Mouse (Mus musculus) neural tube, embryonic 11.5 days (tissue): ENCODE results near the gene Gm20696. TPM values are rescaled to one million over a fixed set of nuclear protein-coding genes. Genes with fewer than 3 reads are reported as not detected.

Experiments used
- ATAC-seq: fragments of 200-750 bp; cut with Nextera tagmentation; 2 replicates; pipeline ENCODE4 v1.8.0; 2017; ENCODE audit warnings: moderate number of reproducible peaks, mild to moderate bottlenecking, moderate TSS enrichment, moderate library complexity; ENCODE audit not compliant: insufficient read depth, low FRiP score, low TSS enrichment
- DNase-seq: peaks from one replicate; pipeline ENCODE4 v3.0.0-alpha.2; 2015; ENCODE audit warnings: low spot score
- H3K27ac ChIP-seq: fragments of 300-500 bp; sonication (generic); 2 replicates; pipeline ENCODE4 v1.5.1; 2014; ENCODE audit warnings: low read depth, mild to moderate bottlenecking, low read length
- H3K27me3 ChIP-seq: fragments of 300-500 bp; sonication (generic); 2 replicates; pipeline ENCODE4 v1.6.1; 2014; ENCODE audit warnings: mild to moderate bottlenecking, low read length, mixed read lengths; ENCODE audit not compliant: control insufficient read depth, insufficient read depth
- H3K36me3 ChIP-seq: fragments of 300-500 bp; sonication (generic); 2 replicates; pipeline ENCODE4 v1.6.1; 2014; ENCODE audit warnings: mild to moderate bottlenecking, low read length, moderate library complexity, mixed read lengths; ENCODE audit not compliant: control insufficient read depth, insufficient read depth
- H3K4me1 ChIP-seq: fragments of 300-500 bp; sonication (generic); 2 replicates; pipeline ENCODE4 v1.6.1; 2014; ENCODE audit warnings: low read length, mixed read lengths; ENCODE audit not compliant: control insufficient read depth, insufficient read depth
- H3K4me2 ChIP-seq: fragments of 300-500 bp; sonication (generic); 2 replicates; pipeline ENCODE4 v1.6.1; 2014; ENCODE audit warnings: low read depth, mild to moderate bottlenecking, moderate library complexity
- H3K4me3 ChIP-seq: fragments of 300-500 bp; sonication (generic); 2 replicates; pipeline ENCODE4 v1.5.1; 2014; ENCODE audit warnings: low read depth, low read length
- H3K9ac ChIP-seq: fragments of 300-500 bp; sonication (generic); 2 replicates; pipeline ENCODE4 v1.6.1; 2014; ENCODE audit warnings: mild to moderate bottlenecking, low read length
- H3K9me3 ChIP-seq: fragments of 300-500 bp; sonication (generic); 2 replicates; pipeline ENCODE4 v1.6.1; 2016; ENCODE audit warnings: low read length; ENCODE audit not compliant: control insufficient read depth
- WGBS: fragments of 180-500 bp; shearing (Covaris S2); extraction: QIAGEN DNeasy Blood & Tissue Kit; methylation state at CpG from one replicate; pipeline ENCODE4 v1.1.7; 2014; 5-methylcytosine and 5-hydroxymethylcytosine counted together
- polyA plus RNA-seq: library from polyadenylated mRNA; unstranded; fragments of >200 nt; fragmentation: Nextera tagmentation; extraction: Ambion mirVana; gene quantifications from 2 replicates; pipeline ENCODE4 v1.2.1, GENCODE M21; 2014

Gm20696 gene
- polyA plus RNA-seq, 1 experiment from 2014 or later, result 2.5 TPM

GRCm38 (mm10) chr6:99691666-99692205 is 25.1 kb upstream of the Gm20696 start:
- Histone ChIP-seq H3K27me3 (peaks cover 40% of the 10 kb centered on the region), H3K27ac (peak overlapping the region; percentile 46; the same call in 1 of the 2 replicates), H3K4me2 (peak overlapping the region; percentile 88), H3K9me3 (no peaks in the 10 kb centered on the region), H3K9ac (peak overlapping the region; percentile 73), H3K36me3 (no peaks in the 10 kb centered on the region), H3K4me1 (peaks cover 13% of the 10 kb centered on the region), H3K4me3 (peak overlapping the region; percentile 78)
- ATAC-seq (peak; percentile 62; the same call in 1 of the 2 replicates), DNase-seq (no peak)
- WGBS, result 5% methylated on average over 24 of the region's 25 CpGs

GRCm38 (mm10) chr6:99688513-99688912 is 21.9 kb upstream of the Gm20696 start:
- Histone ChIP-seq H3K36me3 (no peaks in the 10 kb centered on the region), H3K4me3 (no peak overlapping the region), H3K27me3 (peaks cover 21% of the 10 kb centered on the region), H3K9me3 (no peaks in the 10 kb centered on the region), H3K4me1 (peaks cover 10% of the 10 kb centered on the region), H3K27ac (no peak overlapping the region), H3K4me2 (no peak overlapping the region), H3K9ac (no peak overlapping the region)
- ATAC-seq, result no peak
- DNase-seq, result no peak
- WGBS, result 90% methylated on average over 6 of the region's 6 CpGs

DNA sequence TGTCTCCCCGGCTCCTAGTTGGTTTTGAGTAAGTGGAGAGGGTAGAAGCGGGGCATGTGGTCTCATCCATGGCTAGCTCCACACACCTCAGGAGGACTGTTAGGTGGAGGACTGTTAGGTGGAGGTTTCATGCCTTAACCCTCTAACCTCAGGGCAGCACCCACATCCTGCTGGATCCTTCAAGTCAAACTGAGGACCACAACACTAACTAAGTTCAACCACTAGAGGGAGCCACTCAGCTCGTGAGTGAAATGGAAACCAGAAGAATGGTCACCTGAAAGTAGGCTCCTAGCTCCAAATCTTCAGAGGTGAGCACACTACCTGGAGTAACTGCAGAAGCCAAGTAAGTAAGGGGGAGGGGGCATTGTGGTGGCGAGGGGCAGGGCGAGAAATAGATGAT is 18.3 kb upstream of the Gm20696 start:
- Histone ChIP-seq H3K9ac (no peak overlapping the region), H3K4me3 (no peak overlapping the region), H3K4me2 (no peak overlapping the region), H3K27ac (no peak overlapping the region), H3K9me3 (no peaks in the 10 kb centered on the region), H3K4me1 (no peaks in the 10 kb centered on the region), H3K36me3 (no peaks in the 10 kb centered on the region), H3K27me3 (no peaks in the 10 kb centered on the region; the same call in 1 of the 2 replicates)
- DNase-seq (no peak), ATAC-seq (no peak)
- WGBS, result 49% methylated on average over 5 of the region's 5 CpGs

- H3K27me3 ChIP-seq, result no peaks in the 10 kb centered on the region
- no peaks in the 10 kb centered on the region for H3K4me1 ChIP-seq
- no peak for DNase-seq
- ATAC-seq, result no peak
- no peaks in the 10 kb centered on the region for H3K9me3 ChIP-seq
- WGBS, result 88% methylated on average over 5 of the region's 5 CpGs
- H3K9ac ChIP-seq, result no peak overlapping the region
- no peaks in the 10 kb centered on the region for H3K36me3 ChIP-seq
- H3K4me3 ChIP-seq, result no peak overlapping the region
- no peak overlapping the region for H3K27ac ChIP-seq
- no peak overlapping the region for H3K4me2 ChIP-seq
Observed at GRCm38 (mm10) chr6:99683974-99684373, 17.4 kb upstream of the Gm20696 start.

GRCm38 (mm10) chr6:99678108-99678507 is 11.5 kb upstream of the Gm20696 start:
- ATAC-seq, result no peak
- no peak overlapping the region for H3K4me3 ChIP-seq
- no peaks in the 10 kb centered on the region for H3K4me1 ChIP-seq
- 81% methylated on average over 11 of the region's 11 CpGs for WGBS
- no peaks in the 10 kb centered on the region for H3K9me3 ChIP-seq
- H3K4me2 ChIP-seq, result no peak overlapping the region
- H3K36me3 ChIP-seq, result no peaks in the 10 kb centered on the region
- no peaks in the 10 kb centered on the region for H3K27me3 ChIP-seq
- H3K27ac ChIP-seq, result no peak overlapping the region
- no peak overlapping the region for H3K9ac ChIP-seq
- no peak for DNase-seq

GRCm38 (mm10) chr6:99677325-99677724 is 10.7 kb upstream of the Gm20696 start:
- Histone ChIP-seq H3K4me1 (no peaks in the 10 kb centered on the region), H3K36me3 (no peaks in the 10 kb centered on the region), H3K9me3 (no peaks in the 10 kb centered on the region), H3K27me3 (no peaks in the 10 kb centered on the region), H3K4me3 (no peak overlapping the region), H3K27ac (no peak overlapping the region), H3K9ac (no peak overlapping the region), H3K4me2 (no peak overlapping the region)
- DNase-seq (no peak), ATAC-seq (no peak)
- 91% methylated on average over 8 of the region's 8 CpGs for WGBS

DNA sequence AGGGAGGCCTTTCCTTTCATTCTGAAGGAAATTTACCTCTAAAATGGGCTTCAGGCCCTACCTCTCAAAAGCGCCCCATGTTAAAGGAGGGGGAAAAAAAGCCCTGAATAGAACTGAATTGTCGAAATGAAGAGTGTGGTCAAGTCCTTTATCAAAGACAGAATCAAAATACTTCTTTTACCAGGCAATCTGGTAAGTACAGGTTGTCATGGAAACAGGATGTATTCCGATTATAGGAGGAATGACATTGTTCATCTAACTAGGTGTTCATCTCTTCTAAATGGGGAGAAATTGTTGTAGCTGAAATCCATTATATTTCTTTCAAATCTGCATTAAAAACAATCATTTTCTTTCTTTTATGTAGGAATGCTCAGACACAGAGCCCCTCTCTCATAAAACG is 7.9 kb upstream of the Gm20696 start:
- H3K9me3 ChIP-seq, result no peaks in the 10 kb centered on the region
- no peak overlapping the region for H3K9ac ChIP-seq
- 86% methylated on average over 4 of the region's 4 CpGs for WGBS
- no peak overlapping the region for H3K4me2 ChIP-seq
- H3K4me1 ChIP-seq, result peaks cover 3% of the 10 kb centered on the region
- DNase-seq (no peak), ATAC-seq (no peak)
- no peak overlapping the region for H3K4me3 ChIP-seq
- no peak overlapping the region for H3K27ac ChIP-seq
- H3K27me3 ChIP-seq, result no peaks in the 10 kb centered on the region
- no peaks in the 10 kb centered on the region for H3K36me3 ChIP-seq

DNA sequence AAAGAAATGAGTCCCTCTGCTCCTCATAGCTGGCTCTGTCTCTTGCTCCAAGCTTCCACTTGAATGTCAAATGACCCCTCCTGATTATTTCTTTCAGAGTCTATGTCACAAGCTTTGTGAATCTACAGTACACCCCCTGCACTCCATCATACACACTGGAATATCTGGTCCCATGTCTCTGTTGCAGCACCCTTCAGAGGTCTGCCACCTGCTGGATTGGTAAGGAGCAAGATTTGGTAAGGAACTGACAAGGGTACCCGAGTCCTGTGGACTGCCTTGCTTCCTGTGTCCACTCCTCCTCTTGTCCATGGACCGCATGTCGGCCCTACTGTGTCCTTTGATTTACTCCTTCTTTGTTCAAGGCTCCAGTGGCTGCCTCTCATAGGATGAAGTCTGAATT is 5.2 kb upstream of the Gm20696 start:
- H3K36me3 ChIP-seq, result no peaks in the 10 kb centered on the region
- H3K9me3 ChIP-seq, result no peaks in the 10 kb centered on the region
- ATAC-seq (no peak), DNase-seq (no peak)
- H3K27me3 ChIP-seq, result no peaks in the 10 kb centered on the region
- no peak overlapping the region for H3K9ac ChIP-seq
- no peak overlapping the region for H3K27ac ChIP-seq
- peaks cover 10% of the 10 kb centered on the region for H3K4me1 ChIP-seq
- WGBS, result 61% methylated on average over 3 of the region's 3 CpGs
- no peak overlapping the region for H3K4me3 ChIP-seq
- no peak overlapping the region for H3K4me2 ChIP-seq

DNA sequence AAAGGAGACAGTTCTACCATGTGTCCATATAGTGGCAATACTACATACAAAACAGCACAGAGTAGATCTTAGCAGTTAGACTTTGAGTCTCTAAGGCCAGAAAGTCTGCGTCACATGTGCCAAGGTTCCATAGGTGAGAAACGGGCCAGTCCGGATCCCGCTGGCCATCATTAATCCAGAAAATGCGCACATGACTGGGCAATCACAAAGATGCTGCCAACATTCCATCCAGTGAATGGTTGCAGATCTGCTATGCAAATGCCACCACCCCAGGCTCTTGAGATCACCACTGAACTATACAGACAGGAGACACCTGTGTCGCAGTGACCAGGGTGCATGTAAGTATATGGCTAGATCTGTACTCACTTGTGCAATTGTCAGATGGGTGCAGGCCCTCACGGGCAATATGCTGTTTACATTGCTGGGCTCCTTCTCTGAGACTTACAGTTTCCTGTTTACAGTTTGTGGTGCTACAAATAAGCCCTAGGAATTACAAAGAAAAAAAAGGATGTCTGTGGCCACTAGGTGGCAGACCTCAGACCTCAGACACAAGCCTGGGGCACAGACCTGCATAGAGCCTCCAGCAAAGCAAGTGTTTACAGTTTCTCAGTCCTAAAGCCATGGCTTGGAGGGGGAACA is 4.0 kb upstream of the Gm20696 start:
- no peak for ATAC-seq
- no peak overlapping the region for H3K4me3 ChIP-seq
- WGBS, result 77% methylated on average over 7 of the region's 7 CpGs

More for the DNA sequence above, 4.0 kb upstream of the Gm20696 start:
- Histone ChIP-seq H3K9me3 (no peaks in the 10 kb centered on the region), H3K9ac (no peak overlapping the region), H3K27me3 (no peaks in the 10 kb centered on the region), H3K4me2 (no peak overlapping the region), H3K4me1 (peaks cover 15% of the 10 kb centered on the region), H3K27ac (no peak overlapping the region), H3K36me3 (no peaks in the 10 kb centered on the region)
- peak; percentile 52 for DNase-seq
